Mouse (Mus musculus) myocyte (in vitro differentiated cells): ENCODE data around the gene Capzb. TPM values are rescaled to one million over a fixed set of nuclear protein-coding genes. Genes with fewer than 3 reads are reported as not detected.

ENCODE experiments used
- H3K27me3 ChIP-seq: one replicate; pipeline ENCODE4 v1.6.1; 2011; ENCODE audit not compliant: control insufficient read depth, insufficient read depth, insufficient read length
- H3K36me3 ChIP-seq: one replicate; pipeline ENCODE4 v1.6.1; 2011; ENCODE audit not compliant: control insufficient read depth, insufficient read depth
- H3K4me2 ChIP-seq: one replicate; pipeline ENCODE4 v1.6.1; 2011; ENCODE audit warnings: low read depth, control low read depth
- H3K4me3 ChIP-seq: one replicate; pipeline ENCODE4 v1.5.1; 2011; ENCODE audit warnings: mild to moderate bottlenecking, control low read depth, moderate library complexity
- H3K79me2 ChIP-seq: one replicate; pipeline ENCODE4 v1.6.1; 2011; ENCODE audit not compliant: control insufficient read depth, insufficient read depth
- H3ac ChIP-seq: one replicate; pipeline ENCODE4 v1.6.1; 2011; ENCODE audit not compliant: control insufficient read depth, insufficient read length
- CEBPB ChIP-seq: IDR thresholded peaks from 2 replicates; pipeline ENCODE4 v1.6.1; 2011; ENCODE audit warnings: mild to moderate bottlenecking, moderate library complexity; ENCODE audit not compliant: poor library complexity, insufficient read depth, severe bottlenecking
- E2F4 ChIP-seq: IDR thresholded peaks from one replicate; pipeline ENCODE4 v1.6.1; 2011; ENCODE audit warnings: mild to moderate bottlenecking, control low read depth, moderate library complexity; ENCODE audit not compliant: insufficient read depth
- MAX ChIP-seq: IDR thresholded peaks from one replicate; pipeline ENCODE4 v1.6.1; 2011; ENCODE audit warnings: low read depth, mild to moderate bottlenecking, control low read depth
- MYOD1 ChIP-seq, 3 experiments: IDR thresholded peaks; one replicate each; pipeline ENCODE4 v1.6.1; 2011; ENCODE audit warnings: control low read depth in 2 of 3, low read depth in 2 of 3, mild to moderate bottlenecking in 2 of 3, moderate library complexity in 1 of 3; ENCODE audit not compliant: insufficient read length in 2 of 3, control insufficient read depth in 1 of 3
- MYOG ChIP-seq, 3 experiments: IDR thresholded peaks; one replicate each; pipeline ENCODE4 v1.6.1; 2011; ENCODE audit warnings: control low read depth in 2 of 3, low read depth in 2 of 3, mild to moderate bottlenecking in 2 of 3; ENCODE audit not compliant: insufficient read length in 2 of 3, control insufficient read depth in 1 of 3, insufficient read depth in 1 of 3
- POLR2A ChIP-seq: IDR thresholded peaks from one replicate; pipeline ENCODE4 v1.6.1; 2011; ENCODE audit warnings: low read depth, mild to moderate bottlenecking, control low read depth, moderate library complexity; ENCODE audit not compliant: insufficient read length
- POLR2AphosphoS2 ChIP-seq: IDR thresholded peaks from one replicate; pipeline ENCODE4 v1.6.1; 2011; ENCODE audit warnings: low read depth, control low read depth; ENCODE audit not compliant: insufficient read length
- REST ChIP-seq: IDR thresholded peaks from one replicate; pipeline ENCODE4 v1.6.1; 2011; ENCODE audit warnings: mild to moderate bottlenecking, control low read depth, moderate library complexity; ENCODE audit not compliant: insufficient read depth, insufficient read length
- SRF ChIP-seq: IDR thresholded peaks from one replicate; pipeline ENCODE4 v1.6.1; 2011; ENCODE audit warnings: low read depth; ENCODE audit not compliant: control insufficient read depth, insufficient read length
- TCF12 ChIP-seq: IDR thresholded peaks from one replicate; pipeline ENCODE4 v1.6.1; 2011; ENCODE audit warnings: mild to moderate bottlenecking, control low read depth; ENCODE audit not compliant: poor library complexity, insufficient read depth, severe bottlenecking
- TCF3 ChIP-seq: IDR thresholded peaks from one replicate; pipeline ENCODE4 v1.6.1; 2011; ENCODE audit warnings: low read depth, control low read depth; ENCODE audit not compliant: insufficient read length
- USF1 ChIP-seq: IDR thresholded peaks from one replicate; pipeline ENCODE4 v1.6.1; 2011; ENCODE audit warnings: low read depth, mild to moderate bottlenecking, control low read depth, moderate library complexity
- polyA plus RNA-seq: library from polyadenylated mRNA; unstranded; fragments of >200 nt; fragmentation: generic; extraction: Trizol; gene quantifications from one replicate; pipeline ENCODE4 v1.2.1, GENCODE M21; 2012; ENCODE audit warnings: missing spikeins

Capzb gene
- polyA plus RNA-seq, 1 experiment: 247 TPM

GRCm38 (mm10) chr4:139319740-139320139 is 127.0 kb downstream of the Capzb start:
- no peaks in the 10 kb centered on the region for H3K36me3 ChIP-seq

DNA sequence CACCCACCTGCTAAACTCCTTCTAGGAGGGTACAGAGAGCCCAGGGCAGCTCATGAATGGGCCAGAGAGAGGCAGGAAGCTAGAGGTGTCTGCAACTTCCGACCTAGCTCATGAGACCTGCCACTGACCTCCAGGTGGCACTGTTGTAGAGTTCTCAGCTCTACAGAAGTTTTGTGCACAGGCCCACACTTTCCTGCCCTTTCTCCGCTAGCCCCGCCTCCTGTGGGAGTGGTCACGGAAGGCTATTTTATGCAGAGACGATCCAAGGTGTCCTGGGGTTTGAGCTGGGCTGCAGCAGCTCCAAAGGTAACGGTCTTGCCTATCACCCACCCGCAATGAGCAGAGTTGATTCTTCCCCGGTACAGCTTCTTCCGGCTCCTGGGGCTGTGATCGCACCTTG is 137.9 kb downstream of the Capzb start:
- Histone ChIP-seq H3K27me3 (no peaks in the 10 kb centered on the region), H3K4me3 (no peak overlapping the region), H3ac (no peak overlapping the region), H3K79me2 (no peaks in the 10 kb centered on the region), H3K4me2 (no peak overlapping the region), H3K36me3 (no peaks in the 10 kb centered on the region)
- no peak for TF ChIP-seq TCF12

More at GRCm38 (mm10) chr4:139319740-139320139, 127.0 kb downstream of the Capzb start:
- Histone ChIP-seq H3K4me2 (no peak overlapping the region), H3ac (no peak overlapping the region), H3K27me3 (no peaks in the 10 kb centered on the region), H3K4me3 (no peak overlapping the region), H3K79me2 (no peaks in the 10 kb centered on the region)
- TF ChIP-seq MAX (no peak), POLR2AphosphoS2 (no peak), SRF (no peak), POLR2A (no peak), MYOG (IDR thresholded peaks at IDR 0.05; ENCODE audit: control insufficient read depth in 1 of 3, insufficient read depth in 1 of 3, insufficient read length in 2 of 3, low read depth in 2 of 3) (no peak), MYOD1 (IDR thresholded peaks at IDR 0.05; ENCODE audit: control insufficient read depth in 1 of 3, insufficient read length in 2 of 3, low read depth in 2 of 3) (no peak), CEBPB (no peak), E2F4 (no peak), TCF12 (no peak), REST (no peak), USF1 (no peak)

GRCm38 (mm10) chr4:139334631-139335295 is 142.1 kb downstream of the Capzb start:
- Histone ChIP-seq H3K4me2 (no peak overlapping the region), H3K36me3 (no peaks in the 10 kb centered on the region), H3K79me2 (no peaks in the 10 kb centered on the region), H3K27me3 (no peaks in the 10 kb centered on the region), H3K4me3 (no peak overlapping the region), H3ac (no peak overlapping the region)
- no peak for TF ChIP-seq CEBPB
- TF ChIP-seq POLR2AphosphoS2: no peak
- no peak for TF ChIP-seq REST
- no peak for TF ChIP-seq POLR2A
- TF ChIP-seq TCF3: no peak
- no peak for TF ChIP-seq USF1
- TF ChIP-seq MYOD1 (IDR thresholded peaks at IDR 0.05; ENCODE audit: control insufficient read depth in 1 of 3, insufficient read length in 2 of 3, low read depth in 2 of 3): no peak

- Histone ChIP-seq H3K4me3 (no peak overlapping the region), H3K36me3 (no peaks in the 10 kb centered on the region), H3K27me3 (no peaks in the 10 kb centered on the region), H3ac (no peak overlapping the region), H3K4me2 (no peak overlapping the region), H3K79me2 (no peaks in the 10 kb centered on the region)
- TF ChIP-seq SRF: no peak
- TF ChIP-seq TCF12: no peak
- no peak for TF ChIP-seq POLR2AphosphoS2
- no peak for TF ChIP-seq CEBPB
- TF ChIP-seq MYOG (IDR thresholded peaks at IDR 0.05; ENCODE audit: control insufficient read depth in 1 of 3, insufficient read depth in 1 of 3, insufficient read length in 2 of 3, low read depth in 2 of 3): no peak
- no peak for TF ChIP-seq E2F4
- TF ChIP-seq USF1: no peak
- TF ChIP-seq MAX: no peak
- TF ChIP-seq TCF3: no peak
- TF ChIP-seq REST: no peak
- TF ChIP-seq POLR2A: no peak
- TF ChIP-seq MYOD1 (IDR thresholded peaks at IDR 0.05; ENCODE audit: control insufficient read depth in 1 of 3, insufficient read length in 2 of 3, low read depth in 2 of 3): no peak
Observed at GRCm38 (mm10) chr4:139335507-139335906, 142.8 kb downstream of the Capzb start.

DNA sequence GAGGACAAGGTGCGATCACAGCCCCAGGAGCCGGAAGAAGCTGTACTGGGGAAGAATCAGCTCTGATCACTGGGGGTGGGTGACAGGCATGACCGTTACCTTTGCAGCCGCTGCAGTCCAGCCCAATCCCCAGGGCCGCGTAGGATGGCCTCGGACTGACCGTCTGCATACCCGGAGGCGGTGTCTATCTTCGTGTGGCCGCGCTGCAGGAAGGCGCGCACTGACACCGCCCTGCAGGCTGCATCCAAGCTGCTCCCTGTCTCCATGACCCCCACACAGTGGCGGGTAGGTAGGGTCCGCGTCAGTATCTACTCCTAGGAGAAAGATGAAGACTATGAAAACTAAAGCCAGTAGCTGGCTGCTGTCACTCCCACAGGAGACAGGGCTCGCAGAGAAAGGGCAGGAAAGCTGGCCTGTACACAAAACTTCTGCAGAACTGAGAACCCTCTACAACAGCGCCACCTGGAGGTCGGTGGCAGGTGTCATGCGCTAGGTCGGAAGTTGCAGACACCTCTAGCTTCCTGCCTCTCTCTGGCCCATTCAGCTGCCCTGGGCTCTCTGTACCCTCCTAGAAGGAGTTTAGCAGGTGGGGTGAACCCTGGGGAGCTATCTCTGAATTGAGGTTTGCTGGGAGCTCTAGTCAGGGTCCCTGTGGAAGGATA is 144.3 kb downstream of the Capzb start:
- Histone ChIP-seq H3K36me3 (no peaks in the 10 kb centered on the region), H3K27me3 (no peaks in the 10 kb centered on the region), H3K4me3 (no peak overlapping the region), H3K4me2 (no peak overlapping the region), H3ac (no peak overlapping the region), H3K79me2 (no peaks in the 10 kb centered on the region)
- TF ChIP-seq MAX (no peak), E2F4 (no peak), MYOD1 (IDR thresholded peaks at IDR 0.05; ENCODE audit: control insufficient read depth in 1 of 3, insufficient read length in 2 of 3, low read depth in 2 of 3) (no peak), USF1 (no peak), TCF3 (no peak), CEBPB (no peak), POLR2AphosphoS2 (no peak), SRF (no peak), POLR2A (no peak), TCF12 (no peak), MYOG (IDR thresholded peaks at IDR 0.05; ENCODE audit: control insufficient read depth in 1 of 3, insufficient read depth in 1 of 3, insufficient read length in 2 of 3, low read depth in 2 of 3) (no peak), REST (no peak)
